Mouse (Mus musculus) MEL-GATA-1-ER (cell line): Measurements from ENCODE around the gene Lrch1.

ENCODE experiments used
- DNase-seq: peaks from one replicate; pipeline ENCODE4 v3.0.0-alpha.2; 2012; ENCODE audit warnings: low read depth; ENCODE audit errors: extremely low read depth

Lrch1 gene

GRCm38 (mm10) chr14:74922039-74922736, 25.5 kb downstream of the Lrch1 start:
- DNase-seq = no peak

- no peak for DNase-seq
These were observed 26.2 kb downstream of the Lrch1 start for GRCm38 (mm10) chr14:74921471-74921870.

DNA sequence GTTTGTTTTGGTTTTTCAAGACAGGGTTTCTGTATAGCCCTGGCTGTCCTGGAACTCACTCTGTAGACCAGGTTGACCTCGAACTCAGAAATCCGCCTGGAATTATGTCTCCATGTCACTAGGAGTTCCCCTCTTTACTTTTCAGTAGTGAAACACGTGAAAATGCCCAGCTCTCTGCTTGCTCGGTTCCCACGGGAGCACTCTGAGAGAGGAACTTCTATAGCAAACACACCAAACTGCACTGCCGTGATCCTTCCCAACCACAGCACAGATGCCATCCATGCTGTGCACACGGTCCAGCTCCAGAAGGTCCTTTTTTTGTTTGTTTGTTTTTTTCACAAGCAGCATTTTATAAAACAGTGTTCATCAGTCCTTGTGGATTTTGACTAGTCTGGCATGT, 28.5 kb downstream of the Lrch1 start:
- no peak for DNase-seq

- DNase-seq = no peak
These were observed 29.1 kb downstream of the Lrch1 start for GRCm38 (mm10) chr14:74918521-74919103.

DNA sequence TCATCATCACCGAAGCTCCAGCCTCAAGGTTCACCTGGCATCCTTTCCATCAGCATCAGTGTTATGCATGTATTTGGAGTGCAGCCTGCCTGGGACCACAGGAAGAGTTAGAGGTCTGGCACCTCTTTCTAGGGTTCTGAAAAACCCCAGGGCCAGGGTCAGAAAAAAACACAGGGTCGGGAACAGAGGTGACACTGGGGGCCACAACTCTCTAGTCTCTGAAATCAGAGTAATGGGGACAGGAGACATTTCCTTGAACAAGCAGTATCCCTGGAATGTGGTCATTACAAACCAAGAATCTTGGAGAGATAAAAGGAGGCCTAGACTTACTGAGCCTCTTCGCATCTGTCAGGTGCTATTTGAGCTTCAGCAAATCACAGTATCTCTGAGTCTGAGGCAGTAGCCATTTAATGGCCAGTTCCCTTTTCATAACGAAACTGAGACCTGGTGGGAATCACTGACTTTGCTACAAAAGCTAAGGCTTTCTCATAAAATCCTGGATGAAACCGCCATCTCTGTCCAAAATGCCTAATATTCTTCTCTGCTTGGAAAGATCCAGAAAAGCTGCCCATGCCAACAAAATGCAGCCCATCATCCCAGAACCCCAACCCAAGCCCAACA, 30.1 kb downstream of the Lrch1 start:
- no peak for DNase-seq

DNA sequence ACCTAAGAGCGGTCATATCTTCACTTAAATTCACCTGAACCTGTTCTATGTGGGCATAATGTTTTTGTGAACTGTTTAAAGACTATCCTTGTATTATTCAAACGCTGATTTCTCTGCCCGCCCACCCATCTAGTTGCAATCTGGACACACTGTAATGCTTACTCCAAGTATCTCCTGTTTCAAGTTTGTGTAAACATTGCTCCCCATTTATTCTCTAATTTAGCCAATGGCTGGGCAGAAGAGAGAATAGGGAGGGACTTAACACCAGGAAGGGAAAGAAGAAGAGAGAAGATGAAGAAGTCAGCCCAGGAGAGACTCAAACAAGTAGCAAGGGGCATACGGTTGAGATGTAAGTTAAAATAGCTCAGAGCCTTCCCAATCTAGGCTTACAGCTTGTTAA, 31.0 kb downstream of the Lrch1 start:
- no peak for DNase-seq

- DNase-seq = no peak
These were observed 31.6 kb downstream of the Lrch1 start for GRCm38 (mm10) chr14:74916075-74916474.

DNA sequence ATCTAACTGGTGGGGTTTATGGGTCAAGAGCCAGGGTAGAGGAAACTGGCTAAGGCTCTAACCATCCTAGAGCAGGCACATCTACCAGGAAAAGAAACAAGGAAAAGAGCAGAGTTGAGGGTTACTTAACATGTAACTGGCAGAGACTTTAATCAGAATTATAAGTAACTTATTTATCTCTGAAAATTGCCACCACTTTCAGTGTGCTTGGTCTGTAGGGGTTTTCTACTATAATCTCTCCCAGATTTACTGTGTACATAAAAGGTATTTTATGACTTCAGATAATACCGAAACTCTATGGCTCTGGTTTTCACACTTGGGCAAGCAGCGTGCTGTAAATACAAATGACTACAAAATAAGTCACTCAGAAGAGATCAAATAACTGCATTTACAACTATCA, 32.0 kb downstream of the Lrch1 start:
- DNase-seq = no peak

GRCm38 (mm10) chr14:74915025-74915424, 32.7 kb downstream of the Lrch1 start:
- no peak for DNase-seq

GRCm38 (mm10) chr14:74913381-74914230, 34.1 kb downstream of the Lrch1 start:
- DNase-seq = no peak

DNA sequence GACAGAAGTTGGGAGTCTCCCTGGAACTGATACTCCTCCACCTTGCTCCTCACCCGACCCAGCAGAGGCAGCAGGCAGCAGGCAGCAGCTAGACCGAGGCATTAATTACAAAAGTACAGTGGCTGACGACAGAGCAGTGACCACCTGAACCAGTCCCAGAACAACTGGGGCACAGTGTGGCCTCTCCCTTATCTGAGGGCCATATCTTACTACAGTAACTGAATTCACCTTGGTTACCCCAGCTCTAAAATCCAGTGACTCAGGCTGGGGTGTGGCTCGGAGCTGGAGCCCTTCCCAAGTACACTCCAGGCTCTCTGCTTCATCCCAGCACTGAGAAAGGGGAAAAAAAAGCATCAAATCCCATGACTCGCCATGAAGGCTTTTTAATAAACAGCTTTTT, 37.3 kb downstream of the Lrch1 start:
- DNase-seq = no peak

GRCm38 (mm10) chr14:74909021-74909420, 38.7 kb downstream of the Lrch1 start:
- no peak for DNase-seq

DNA sequence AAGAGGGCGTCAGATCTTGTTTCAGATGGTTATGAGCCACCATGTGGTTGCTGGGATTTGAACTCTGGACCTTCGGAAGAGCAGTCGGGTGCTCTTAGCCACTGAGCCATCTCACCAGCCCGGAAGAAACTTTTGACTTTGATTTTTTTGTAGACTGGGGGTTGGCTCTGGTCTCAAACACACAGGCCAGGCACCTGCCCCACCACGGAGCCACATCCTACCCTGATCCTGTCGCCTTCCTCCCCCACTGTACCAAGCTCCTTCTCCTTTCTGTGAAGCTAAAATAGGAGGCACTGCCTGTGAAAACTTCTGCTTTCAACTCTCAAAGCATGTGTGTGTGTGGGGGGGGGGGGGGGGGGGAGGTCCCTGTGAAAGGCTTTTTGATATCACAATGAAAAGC, 39.4 kb downstream of the Lrch1 start:
- DNase-seq = no peak

GRCm38 (mm10) chr14:74907706-74908105, 40.0 kb downstream of the Lrch1 start:
- no peak for DNase-seq

DNA sequence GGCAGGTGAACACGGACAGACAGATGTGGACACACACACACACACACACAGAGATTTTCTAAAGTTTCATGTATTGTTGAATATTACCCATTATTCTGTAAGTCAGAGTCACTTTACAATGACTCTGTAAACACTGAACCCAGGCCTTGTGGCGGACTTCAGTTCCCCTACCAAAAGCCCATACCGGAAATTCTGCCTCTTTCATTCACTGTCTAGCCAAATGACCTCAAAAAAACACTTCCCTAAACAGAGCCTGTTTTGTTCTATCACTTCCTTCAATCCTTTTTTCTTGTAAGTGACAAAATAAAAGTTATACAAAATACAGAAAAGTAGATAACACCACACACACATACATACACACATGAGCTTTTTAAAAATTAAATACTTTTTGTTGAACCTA, 41.7 kb downstream of the Lrch1 start:
- DNase-seq = no peak

DNA sequence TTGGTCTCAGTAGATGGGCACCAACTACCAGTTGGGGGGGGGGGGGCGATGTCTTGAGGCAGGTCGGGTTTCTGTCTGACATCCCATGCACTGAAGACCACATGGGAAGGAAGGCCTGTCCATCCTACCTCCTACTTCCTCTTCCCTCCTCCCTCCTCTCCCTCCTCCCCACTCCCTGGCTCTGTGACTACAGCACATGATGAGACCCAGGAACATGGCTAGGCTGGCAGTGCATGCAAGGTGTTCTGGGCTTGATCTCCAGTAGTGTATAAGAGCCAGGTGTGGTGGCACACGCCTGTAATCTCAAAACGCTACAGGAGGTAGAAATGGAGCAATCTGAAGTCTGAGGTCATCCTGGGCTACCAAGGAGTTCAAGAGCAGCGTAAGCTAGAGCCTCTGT, 43.2 kb downstream of the Lrch1 start:
- no peak for DNase-seq

- DNase-seq = no peak
These were observed 44.6 kb downstream of the Lrch1 start for GRCm38 (mm10) chr14:74903047-74903446.

- DNase-seq = peak; percentile 23
These were observed 46.8 kb downstream of the Lrch1 start for GRCm38 (mm10) chr14:74900705-74901369.

DNA sequence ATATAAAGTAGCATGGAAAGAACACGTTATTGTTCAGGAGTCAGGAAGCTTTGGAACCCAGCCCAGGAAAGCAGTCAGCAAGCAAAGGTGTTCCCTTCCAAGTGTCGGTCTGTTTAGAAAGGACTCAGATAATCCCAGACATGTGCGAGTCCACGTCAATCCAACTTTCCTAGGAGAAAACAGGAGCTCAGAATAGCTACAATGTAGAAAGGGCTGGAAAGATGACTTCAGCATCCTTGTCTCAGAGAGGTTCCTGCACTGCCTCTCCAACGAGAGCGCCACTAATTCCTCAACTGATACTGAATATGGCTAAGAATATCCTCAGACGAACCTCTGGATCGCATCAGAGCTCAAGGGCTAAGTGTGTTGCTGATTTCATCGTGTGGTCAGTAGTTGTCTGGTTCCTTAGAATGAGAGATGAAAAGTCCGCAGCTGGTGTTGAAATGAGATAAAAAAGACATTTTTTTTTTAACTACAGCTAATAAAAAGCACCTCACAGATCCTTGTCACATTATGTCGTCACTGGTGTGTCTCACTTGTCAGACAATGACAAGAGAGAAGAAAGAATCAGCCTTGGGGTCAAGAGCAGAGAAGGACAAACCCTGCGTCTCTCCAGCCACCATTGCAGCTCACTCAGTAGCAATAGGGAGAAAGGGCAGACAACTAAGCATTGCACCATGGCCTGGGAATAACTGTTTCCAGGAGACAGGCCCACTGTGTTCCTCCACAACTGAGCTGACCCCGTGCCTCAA, 47.5 kb downstream of the Lrch1 start:
- no peak for DNase-seq

DNA sequence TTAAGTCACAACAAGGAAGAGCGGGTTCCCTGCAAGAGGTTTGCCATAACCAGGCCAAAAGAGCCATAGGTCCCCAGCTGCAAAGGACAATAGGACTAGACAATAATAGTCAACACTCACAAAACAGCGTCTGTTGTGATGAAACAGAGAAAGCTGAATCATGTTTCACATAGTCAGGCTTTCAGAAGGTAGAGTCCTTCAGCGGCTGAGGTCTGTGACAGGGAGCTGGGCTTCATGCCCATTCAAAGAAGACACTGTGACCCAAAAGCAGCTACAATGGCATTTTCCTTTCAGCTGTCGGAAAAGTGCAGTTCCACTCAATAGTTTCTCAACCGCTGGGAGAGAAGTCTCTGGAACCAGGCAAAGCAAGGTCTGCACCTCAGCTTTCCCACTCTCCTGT, 48.7 kb downstream of the Lrch1 start:
- no peak for DNase-seq

DNA sequence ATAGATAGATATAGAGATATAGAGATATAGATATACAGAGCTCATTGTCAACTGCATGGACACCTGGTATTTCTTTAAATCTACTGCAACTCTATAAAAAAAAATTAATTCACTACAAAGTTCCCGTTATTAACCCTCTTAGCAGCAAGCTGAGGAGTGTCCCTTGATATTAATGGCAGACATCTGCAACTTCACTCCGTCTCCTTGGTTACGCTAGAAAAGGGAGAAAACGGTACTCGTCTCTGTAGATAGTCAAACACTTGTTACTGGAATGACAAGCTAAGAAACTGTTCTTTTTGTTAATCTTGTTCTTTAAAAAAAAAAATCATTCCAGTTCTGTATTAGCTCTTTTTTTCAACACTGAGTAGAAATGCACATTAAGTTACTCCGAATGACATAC, 54.0 kb downstream of the Lrch1 start:
- DNase-seq = no peak
